Mouse (Mus musculus) NIH3T3 (cell line): ENCODE measurements around the gene Proser3.

Source experiments
- DNase-seq: peaks from one replicate; pipeline ENCODE4 v3.0.0-alpha.2; 2012; ENCODE audit warnings: low read depth

The Proser3 gene

GRCm38 (mm10) chr7:30579950-30580349 is 27.9 kb upstream of the Proser3 start:
- DNase-seq = no peak

- DNase-seq = no peak
Measured at GRCm38 (mm10) chr7:30572969-30573368, 20.9 kb upstream of the Proser3 start.

GRCm38 (mm10) chr7:30572389-30572788 is 20.3 kb upstream of the Proser3 start:
- DNase-seq = no peak

- no peak for DNase-seq
Measured at GRCm38 (mm10) chr7:30567555-30567954, 15.5 kb upstream of the Proser3 start.

- no peak for DNase-seq
Measured at GRCm38 (mm10) chr7:30566033-30566432, 13.9 kb upstream of the Proser3 start.

GRCm38 (mm10) chr7:30564970-30565571 is 13.0 kb upstream of the Proser3 start, which contains the start of gene Igflr1:
Gene Igflr1 (plus strand): TSS chr7:30565427.
- DNase-seq = no peak

- no peak for DNase-seq
Measured at GRCm38 (mm10) chr7:30563906-30564280, 11.8 kb upstream of the Proser3 start.

- peak; percentile 99 for DNase-seq
Measured at GRCm38 (mm10) chr7:30563117-30563905, 11.2 kb upstream of the Proser3 start, which contains the start of the genes U2af1l4, Gm49396 and Psenen. Gene U2af1l4 (plus strand): TSS chr7:30563301. Gene Gm49396 (plus strand): TSS chr7:30563344. Gene Psenen (minus strand): TSS chr7:30563627.

GRCm38 (mm10) chr7:30562526-30563116 is 10.5 kb upstream of the Proser3 start:
- DNase-seq = no peak

GRCm38 (mm10) chr7:30560296-30560695 is 8.2 kb upstream of the Proser3 start:
- no peak for DNase-seq

- DNase-seq = peak; percentile 99
Measured at GRCm38 (mm10) chr7:30559443-30559954, 7.4 kb upstream of the Proser3 start, which contains the start of gene Lin37. Gene Lin37 (minus strand): TSS chr7:30559838.

- DNase-seq = peak; percentile 34
Measured at GRCm38 (mm10) chr7:30558656-30559442, 6.8 kb upstream of the Proser3 start.

- no peak for DNase-seq
Measured at GRCm38 (mm10) chr7:30557901-30558514, 5.9 kb upstream of the Proser3 start.

- peak; percentile 52 for DNase-seq
Measured at GRCm38 (mm10) chr7:30556894-30557536, 4.9 kb upstream of the Proser3 start.

- no peak for DNase-seq
Measured at GRCm38 (mm10) chr7:30553810-30554584, 1.9 kb upstream of the Proser3 start.

- peak; percentile 78 for DNase-seq
Measured at GRCm38 (mm10) chr7:30553021-30553589, 1.0 kb upstream of the Proser3 start.

GRCm38 (mm10) chr7:30551445-30552101 is 526 bp downstream of the Proser3 start:
- no peak for DNase-seq

- no peak for DNase-seq
Measured at GRCm38 (mm10) chr7:30550603-30551002, 1.5 kb downstream of the Proser3 start.

- DNase-seq = no peak
Measured at GRCm38 (mm10) chr7:30549880-30550279, 2.2 kb downstream of the Proser3 start.
